Mouse (Mus musculus) embryonic facial prominence, embryonic 13.5 days (tissue): Measurements from ENCODE around the gene Tsc22d1. TPM values are rescaled to one million over a fixed set of nuclear protein-coding genes. Genes with fewer than 3 reads are reported as not detected.

Experiments used
- ATAC-seq: fragments of 200-750 bp; cut with Nextera tagmentation; 2 replicates; pipeline ENCODE4 v1.8.0; 2017; ENCODE audit warnings: low read depth; ENCODE audit not compliant: insufficient number of reproducible peaks, insufficient read depth, low FRiP score, low TSS enrichment
- H3K27ac ChIP-seq: fragments of 300-500 bp; sonication (generic); 2 replicates; pipeline ENCODE4 v1.5.1; 2015; ENCODE audit warnings: moderate library complexity, mild to moderate bottlenecking, inconsistent platforms
- H3K27me3 ChIP-seq: fragments of 300-500 bp; sonication (generic); 2 replicates; pipeline ENCODE4 v1.6.1; 2015; ENCODE audit warnings: mild to moderate bottlenecking, inconsistent platforms
- H3K36me3 ChIP-seq: fragments of 300-500 bp; sonication (generic); 2 replicates; pipeline ENCODE4 v1.6.1; 2015; ENCODE audit warnings: mild to moderate bottlenecking, inconsistent platforms
- H3K4me1 ChIP-seq: fragments of 300-500 bp; sonication (generic); 2 replicates; pipeline ENCODE4 v1.6.1; 2015; ENCODE audit warnings: inconsistent platforms
- H3K4me2 ChIP-seq: fragments of 300-500 bp; sonication (generic); 2 replicates; pipeline ENCODE4 v1.6.1; 2015; ENCODE audit warnings: moderate library complexity, mild to moderate bottlenecking, inconsistent platforms
- H3K4me3 ChIP-seq: fragments of 300-500 bp; sonication (generic); 2 replicates; pipeline ENCODE4 v1.5.1; 2015; ENCODE audit warnings: mild to moderate bottlenecking, inconsistent platforms
- H3K9ac ChIP-seq: fragments of 300-500 bp; sonication (generic); 2 replicates; pipeline ENCODE4 v1.6.1; 2015; ENCODE audit warnings: mild to moderate bottlenecking, inconsistent platforms
- H3K9me3 ChIP-seq: fragments of 300-500 bp; sonication (generic); 2 replicates; pipeline ENCODE4 v1.6.1; 2016; ENCODE audit warnings: inconsistent platforms
- WGBS: fragments of 180-500 bp; shearing (Covaris S2); methylation state at CpG from one replicate; pipeline ENCODE4 v1.1.7; 2015; ENCODE audit warnings: mixed read lengths; 5-methylcytosine and 5-hydroxymethylcytosine counted together
- polyA plus RNA-seq: library from polyadenylated mRNA; unstranded; fragments of >200 nt; fragmentation: Nextera tagmentation; extraction: Ambion mirVana; gene quantifications from 2 replicates; pipeline ENCODE4 v1.2.1, GENCODE M21; 2015

The Tsc22d1 gene
- polyA plus RNA-seq, 1 experiment from 2014 or later: 535 TPM

GRCm38 (mm10) chr14:76540005-76540670 lies 125.4 kb downstream of the Tsc22d1 start:
- Histone ChIP-seq H3K27ac (no peak overlapping the region), H3K27me3 (no peaks in the 10 kb centered on the region), H3K4me3 (no peak overlapping the region), H3K9me3 (no peaks in the 10 kb centered on the region), H3K9ac (no peak overlapping the region), H3K4me2 (no peak overlapping the region), H3K4me1 (0 out of 2 replicates have a peak, but pooled peaks cover 3% of the 10 kb centered on the region), H3K36me3 (no peaks in the 10 kb centered on the region)
- WGBS: 93% methylated on average over 5 of the region's 5 CpGs
- no peak for ATAC-seq

DNA sequence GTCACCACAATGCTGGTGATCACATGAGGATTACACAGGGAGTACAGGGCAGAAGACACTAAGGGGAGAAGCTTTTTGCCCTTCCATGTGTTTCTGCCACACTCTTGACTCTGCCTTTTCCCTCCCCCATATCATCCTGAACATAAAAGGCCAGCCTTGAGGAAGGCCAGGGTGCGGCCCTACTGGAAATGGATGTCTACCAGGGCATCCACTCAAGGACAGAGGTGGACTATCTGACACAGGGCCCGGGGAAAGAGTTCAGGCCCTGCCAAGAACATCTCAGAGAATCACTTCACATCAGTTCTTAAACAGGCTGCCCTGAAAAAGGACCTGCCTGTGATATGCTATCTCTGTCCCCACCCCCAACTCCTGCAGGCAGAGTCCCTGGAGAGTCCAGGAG lies 126.6 kb downstream of the Tsc22d1 start:
- no peak overlapping the region for H3K4me3 ChIP-seq
- WGBS: 78% methylated on average over 2 of the region's 2 CpGs
- H3K36me3 ChIP-seq: no peaks in the 10 kb centered on the region
- 0 out of 2 replicates have a peak, but pooled peaks cover 3% of the 10 kb centered on the region for H3K4me1 ChIP-seq
- H3K9me3 ChIP-seq: no peaks in the 10 kb centered on the region
- no peak overlapping the region for H3K4me2 ChIP-seq
- H3K27me3 ChIP-seq: no peaks in the 10 kb centered on the region
- H3K9ac ChIP-seq: no peak overlapping the region
- no peak overlapping the region for H3K27ac ChIP-seq
- ATAC-seq: no peak

DNA sequence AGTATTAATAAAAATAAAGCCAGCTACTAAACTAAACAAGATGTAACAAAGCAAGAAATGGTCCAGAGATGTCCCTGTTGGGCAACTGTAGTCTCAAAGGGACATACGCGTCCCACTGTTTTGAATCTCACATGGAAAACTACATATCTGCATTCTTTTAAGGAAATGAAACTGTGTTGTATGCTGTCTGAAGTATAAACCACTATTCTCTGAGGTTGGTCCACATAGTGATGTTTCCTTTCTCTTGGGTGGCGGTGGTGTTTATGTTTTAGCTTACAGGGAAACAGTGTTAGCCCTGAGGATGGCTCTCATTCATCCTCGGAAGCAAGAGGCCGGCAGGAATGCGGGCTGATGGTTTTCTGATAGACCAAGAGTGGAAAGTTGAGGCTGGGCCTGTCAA lies 129.4 kb downstream of the Tsc22d1 start:
- H3K27me3 ChIP-seq: no peaks in the 10 kb centered on the region
- H3K4me2 ChIP-seq: no peak overlapping the region
- no peaks in the 10 kb centered on the region for H3K36me3 ChIP-seq
- no peak overlapping the region for H3K4me3 ChIP-seq
- WGBS: 78% methylated on average over 6 of the region's 6 CpGs
- H3K9ac ChIP-seq: no peak overlapping the region
- no peak for ATAC-seq
- no peak overlapping the region for H3K27ac ChIP-seq
- H3K9me3 ChIP-seq: no peaks in the 10 kb centered on the region
- H3K4me1 ChIP-seq: no peaks in the 10 kb centered on the region

DNA sequence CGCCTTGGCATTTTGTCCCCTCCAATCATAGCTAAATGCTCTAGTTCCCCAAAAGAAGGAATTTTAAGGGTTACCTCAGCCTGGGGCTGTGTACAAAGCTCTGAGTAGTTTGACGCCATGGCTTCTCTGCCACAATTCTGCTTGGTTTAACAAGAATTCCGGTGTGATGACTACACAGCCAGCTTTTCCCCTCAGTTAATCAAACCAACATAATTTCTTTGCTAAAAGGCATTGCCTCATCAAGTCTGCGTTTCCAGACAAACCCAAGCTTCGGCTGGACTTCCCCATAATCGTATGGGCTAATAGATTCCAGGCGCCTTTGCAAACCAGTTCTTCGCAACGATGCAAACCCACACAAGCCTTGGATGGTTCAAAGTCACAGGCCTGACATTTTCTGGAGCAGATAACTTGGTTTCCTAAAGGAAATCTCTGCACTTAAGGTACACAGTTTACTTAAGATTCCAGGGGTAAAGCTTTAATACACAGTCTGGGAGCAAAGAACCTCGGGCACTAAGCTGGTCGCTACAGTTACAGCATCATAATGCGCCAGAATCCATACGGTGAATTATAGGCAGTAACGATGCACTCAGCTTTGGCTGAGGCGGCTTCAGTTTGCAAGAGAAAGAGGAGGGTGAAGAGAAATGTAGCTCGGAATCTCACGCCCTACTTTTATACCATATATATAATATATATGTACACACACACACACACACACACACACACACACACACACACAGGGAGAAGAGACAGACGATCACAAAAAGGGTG lies 140.7 kb downstream of the Tsc22d1 start:
- Histone ChIP-seq H3K27me3 (no peaks in the 10 kb centered on the region), H3K4me2 (peak overlapping the region; percentile 91), H3K9me3 (no peaks in the 10 kb centered on the region), H3K4me1 (peaks cover 42% of the 10 kb centered on the region), H3K4me3 (peak overlapping the region; percentile 61), H3K27ac (peak overlapping the region; percentile 92), H3K36me3 (no peaks in the 10 kb centered on the region), H3K9ac (peak overlapping the region; percentile 80)
- 26% methylated on average over 18 of the region's 18 CpGs for WGBS
- ATAC-seq: no peak

- peak; percentile 84 for ATAC-seq
- peak overlapping the region; percentile 80 for H3K9ac ChIP-seq
- no peaks in the 10 kb centered on the region for H3K9me3 ChIP-seq
- WGBS: 1% methylated on average over 67 of the region's 67 CpGs
- H3K4me1 ChIP-seq: peaks cover 44% of the 10 kb centered on the region
- peak overlapping the region; percentile 91 for H3K4me2 ChIP-seq
- H3K27ac ChIP-seq: peak overlapping the region; percentile 92
- peak overlapping the region; percentile 61 for H3K4me3 ChIP-seq
- no peaks in the 10 kb centered on the region for H3K36me3 ChIP-seq
- no peaks in the 10 kb centered on the region for H3K27me3 ChIP-seq
These were observed 141.5 kb downstream of the Tsc22d1 start for GRCm38 (mm10) chr14:76556031-76556851.

DNA sequence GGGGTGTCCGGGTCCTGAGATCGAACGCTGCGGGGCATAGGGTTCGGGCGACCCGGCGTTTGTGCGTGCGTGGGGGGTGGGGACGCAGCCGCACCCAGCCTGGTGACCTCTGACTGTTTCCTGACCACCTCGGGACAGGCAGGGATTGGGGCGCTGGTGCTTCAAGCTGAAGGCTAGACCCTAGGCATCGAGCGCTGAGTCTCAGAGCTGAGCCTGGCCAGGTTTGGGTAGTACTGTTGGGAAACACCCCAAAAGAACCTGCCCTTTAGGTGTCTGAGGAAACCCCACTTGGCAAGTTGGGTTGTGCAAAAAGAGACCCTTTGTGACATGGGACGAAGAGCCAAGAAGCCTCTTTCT lies 142.1 kb downstream of the Tsc22d1 start, which contains the start of gene Serp2:
Gene Serp2, minus strand, starts transcription at position 38 of the 357 bp plus-strand sequence.
- H3K9me3 ChIP-seq: no peaks in the 10 kb centered on the region
- 0 out of 2 replicates have a peak, but pooled peaks have one; percentile 21 for ATAC-seq
- peaks cover 44% of the 10 kb centered on the region for H3K4me1 ChIP-seq
- peak within 1 kb of the TSS; percentile 91 for H3K4me2 ChIP-seq
- no peaks in the 10 kb centered on the region for H3K36me3 ChIP-seq
- peak within 1 kb of the TSS; percentile 92 for H3K27ac ChIP-seq
- H3K4me3 ChIP-seq: peak within 1 kb of the TSS; percentile 61
- H3K9ac ChIP-seq: peak within 1 kb of the TSS; percentile 80
- 9% methylated on average over 17 of the region's 17 CpGs for WGBS
- H3K27me3 ChIP-seq: no peaks in the 10 kb centered on the region

Other genes starting within 250 kb of the Tsc22d1 start
- gene Serp2, start 141.9 kb downstream of the Tsc22d1 start, polyA plus RNA-seq: 11.0 and 14.6 TPM in 2 replicates